Mouse (Mus musculus) small intestine, adult 2 months (tissue): ENCODE results near the gene Rgma.

Experiments
- CTCF ChIP-seq: fragments of 200-500 bp; IDR thresholded peaks from 2 replicates; pipeline ENCODE4 v1.5.1; 2012; ENCODE audit warnings: low read depth, mild to moderate bottlenecking, control low read depth, inconsistent platforms, low read length, moderate library complexity, mixed read lengths; ENCODE audit not compliant: insufficient replicate concordance, insufficient read length; ENCODE audit errors: extremely low read depth
- POLR2A ChIP-seq: fragments of 200-500 bp; IDR thresholded peaks from 2 replicates; pipeline ENCODE4 v1.6.1; 2012; ENCODE audit warnings: low read depth, mild to moderate bottlenecking, control low read depth, inconsistent platforms, low read length, moderate library complexity

GRCm38 (mm10) chr7:73402671-73403070 is 27.4 kb downstream of the Rgma start:
- TF ChIP-seq CTCF = no peak
- TF ChIP-seq POLR2A = no peak
